Mouse (Mus musculus) layer of hippocampus, adult 8-10 months (tissue): ENCODE measurements around the gene Kbtbd6. TPM values are rescaled to one million over a fixed set of nuclear protein-coding genes. Genes with fewer than 3 reads are reported as not detected.

Source experiments
- DNase-seq, 2 experiments: peaks; one replicate each; pipeline ENCODE4 v3.0.0; 2022; ENCODE audit warnings: low spot score in 2 of 2
- total RNA-seq, 4 experiments: library from RNA; stranded (reverse); gene quantifications; 2 replicates each; pipeline ENCODE4 v1.2.4; 2022

Gene Kbtbd6
- total RNA-seq, 4 experiments from 2014 or later: 0.89 to 1.2 (median 1.1) TPM

DNA sequence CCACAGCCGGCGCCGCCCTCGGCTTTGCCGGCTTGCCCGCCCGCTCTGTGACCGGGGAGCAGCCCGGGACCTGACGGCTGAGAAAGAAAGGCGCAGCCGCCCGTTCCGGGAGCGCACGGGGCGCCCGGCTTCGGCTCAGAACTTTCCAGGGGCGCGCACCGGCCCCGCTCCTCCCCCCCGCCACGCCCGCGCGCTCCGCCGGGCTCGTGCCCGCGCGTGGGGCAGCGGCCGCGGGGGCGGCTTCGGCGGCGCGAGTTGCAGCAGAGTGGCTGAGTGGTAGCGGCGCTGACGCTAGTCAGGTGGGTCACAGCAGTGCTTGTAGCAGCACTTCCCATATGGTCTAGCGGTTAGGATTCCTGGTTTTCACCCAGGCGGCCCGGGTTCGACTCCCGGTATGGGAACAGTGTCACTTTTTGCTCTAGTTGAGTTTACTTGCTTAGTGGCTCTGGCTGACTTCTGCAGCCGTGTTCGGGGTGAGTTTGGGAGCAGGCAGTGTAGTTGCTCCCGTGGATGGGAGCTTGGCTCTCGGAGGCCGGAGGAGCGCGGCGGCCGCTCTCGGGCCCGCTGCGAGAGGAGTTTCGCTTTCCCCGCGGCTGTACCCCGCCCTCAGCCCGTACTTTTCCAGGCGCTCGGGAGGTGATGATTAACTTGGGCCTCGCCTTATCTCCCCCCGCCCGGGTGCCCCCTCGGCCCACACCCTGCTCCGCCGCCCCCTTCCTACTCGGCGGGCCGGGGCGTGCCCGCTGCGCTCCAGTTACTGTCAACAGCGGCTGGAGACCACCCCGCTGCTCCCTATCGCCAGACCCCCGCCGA lies 29.9 kb downstream of the Kbtbd6 start, which contains the start of gene Wbp4:
Gene Wbp4, minus strand, starts transcription at position 182 of the 813 bp plus-strand sequence.
- peak; percentile 94 to 97 for DNase-seq

DNA sequence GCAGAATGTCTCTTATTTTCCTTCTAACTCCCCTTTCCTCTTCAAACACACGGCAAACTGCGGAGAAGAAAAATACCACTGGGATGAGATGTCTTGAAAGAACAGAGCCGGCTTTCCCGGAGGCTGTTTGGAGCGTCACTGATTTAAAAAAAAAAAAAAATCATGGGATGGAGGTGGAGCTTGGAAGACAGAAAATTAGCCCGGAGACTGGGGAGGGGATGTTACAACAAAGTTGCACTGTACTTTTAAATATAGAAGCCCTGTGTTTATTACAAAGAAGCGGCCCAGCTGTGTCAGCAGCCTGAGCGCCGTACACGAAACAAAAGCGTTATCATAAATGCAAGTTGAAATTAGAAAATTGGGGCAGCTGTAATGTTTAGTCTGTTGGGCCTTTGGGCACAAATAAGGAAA lies 30.6 kb downstream of the Kbtbd6 start:
- no peak for DNase-seq

DNA sequence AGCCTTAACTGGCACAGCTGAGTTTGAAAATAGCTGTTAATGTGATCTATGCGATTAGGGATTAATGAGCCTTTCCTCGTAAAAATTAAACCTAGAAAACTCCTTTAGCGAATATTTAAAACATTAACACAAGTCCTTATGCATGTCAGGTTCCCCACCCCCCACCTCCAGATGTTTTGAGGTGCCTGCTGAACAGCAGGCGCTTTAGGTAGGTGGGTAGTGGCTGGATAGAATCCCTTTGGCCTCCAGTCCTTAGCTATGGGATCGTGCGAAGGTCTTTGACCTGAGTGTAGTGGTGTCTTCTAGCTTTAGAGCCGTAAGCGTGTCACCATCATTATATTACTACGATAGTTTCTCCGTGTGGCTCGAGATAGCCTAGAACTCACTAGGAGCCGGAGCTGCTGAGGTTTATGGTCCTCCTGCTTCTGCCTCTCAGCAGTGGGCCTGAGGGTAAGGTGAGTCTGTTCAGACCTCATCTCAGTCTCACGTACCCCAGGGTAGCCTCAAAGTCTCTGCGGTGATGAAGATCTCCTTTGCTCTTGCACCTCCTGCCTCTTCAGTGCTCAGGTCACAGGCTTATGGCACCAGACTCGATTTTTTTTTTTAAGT lies 31.2 kb downstream of the Kbtbd6 start:
- no peak for DNase-seq

- no peak for DNase-seq
These were observed 32.0 kb downstream of the Kbtbd6 start for GRCm38 (mm10) chr14:79483611-79484120.

GRCm38 (mm10) chr14:79486617-79486992 lies 35.0 kb downstream of the Kbtbd6 start:
- DNase-seq: no peak

- peak in 1 of 2 experiments; percentile 38 for DNase-seq
These were observed 35.5 kb downstream of the Kbtbd6 start for GRCm38 (mm10) chr14:79486993-79487731.

GRCm38 (mm10) chr14:79488531-79488930 lies 36.9 kb downstream of the Kbtbd6 start:
- no peak for DNase-seq

DNA sequence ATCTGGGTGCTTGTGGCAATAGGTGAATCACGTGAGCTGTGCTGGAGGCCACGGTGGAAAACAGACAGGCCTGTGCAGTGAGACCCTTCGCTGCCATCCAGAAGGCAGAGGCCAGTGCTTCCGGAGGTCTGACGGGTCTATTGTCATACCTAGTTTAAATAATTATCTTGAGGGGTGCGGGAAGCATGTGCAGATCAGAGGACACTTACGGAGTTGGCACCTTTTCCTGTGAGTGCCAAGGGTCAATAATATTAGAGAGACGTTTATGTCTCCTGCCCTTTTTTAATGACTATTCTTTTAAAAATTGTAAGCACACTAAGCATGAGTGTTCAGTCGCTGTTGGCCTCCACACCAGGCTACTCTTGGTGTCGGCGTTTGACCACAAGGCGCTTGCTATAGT lies 37.5 kb downstream of the Kbtbd6 start:
- no peak for DNase-seq

DNA sequence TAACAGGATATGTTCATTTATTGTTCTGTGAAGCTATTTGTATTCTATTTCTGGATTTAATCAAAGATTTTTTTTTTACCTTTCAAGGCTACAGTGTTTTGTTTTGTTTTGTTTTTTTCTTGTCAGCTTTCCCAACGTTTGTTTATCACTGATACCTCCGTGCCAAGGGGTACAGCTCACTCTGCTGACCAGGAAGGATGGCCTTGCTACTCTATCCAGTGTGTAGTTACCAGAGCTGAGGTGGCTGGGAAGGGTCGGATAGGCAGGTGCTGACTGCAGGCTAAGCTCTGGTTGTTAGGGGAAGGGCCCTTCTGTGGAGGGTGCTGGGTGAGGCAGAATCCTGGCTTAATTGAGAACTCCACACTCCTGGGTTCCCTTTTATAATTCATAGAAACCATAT lies 38.6 kb downstream of the Kbtbd6 start:
- no peak for DNase-seq

DNA sequence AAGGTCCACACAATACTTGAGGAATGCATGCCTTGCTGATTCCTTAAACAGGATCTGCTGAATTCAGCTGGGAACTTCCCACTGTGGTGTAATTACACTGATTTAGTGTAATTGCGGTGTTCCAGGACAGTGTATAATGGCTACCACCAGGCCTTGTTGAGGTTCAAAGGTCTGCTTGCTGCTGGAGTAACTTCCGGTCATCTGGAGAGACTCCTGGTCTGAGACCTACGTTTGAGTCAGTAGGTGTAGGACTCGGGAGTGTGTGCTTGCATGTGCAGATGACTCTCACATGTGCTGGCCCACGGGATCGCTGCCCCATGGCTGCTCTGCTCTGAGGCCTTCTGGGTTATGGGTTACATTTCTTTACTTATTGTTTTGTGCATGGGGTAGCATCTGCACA lies 42.7 kb downstream of the Kbtbd6 start:
- no peak for DNase-seq

GRCm38 (mm10) chr14:79499326-79499725 lies 47.7 kb downstream of the Kbtbd6 start:
- no peak for DNase-seq

GRCm38 (mm10) chr14:79500756-79501155 lies 49.1 kb downstream of the Kbtbd6 start:
- DNase-seq: no peak

- DNase-seq: no peak
These were observed 51.9 kb downstream of the Kbtbd6 start for GRCm38 (mm10) chr14:79503371-79504075.

Other genes starting within 250 kb of the Kbtbd6 start
- gene Zfp957, start 204.5 kb upstream of the Kbtbd6 start, total RNA-seq: not detected
- 10 to 100 TPM; 32.3 to 39.8 (median 33.4) TPM for gene Rgcc, start 150.2 kb upstream of the Kbtbd6 start, total RNA-seq
- 10 to 100 TPM; 14.6 to 17.0 (median 16.3) TPM for gene Naa16, start 61.1 kb upstream of the Kbtbd6 start, total RNA-seq
- 1 to 10 TPM; 5.5 to 7.6 (median 5.9) TPM for gene Mtrf1, start 54.1 kb upstream of the Kbtbd6 start, total RNA-seq
- 10 to 100 TPM; 38.4 to 44.3 (median 41.1) TPM for gene Kbtbd7, start 25.3 kb upstream of the Kbtbd6 start, total RNA-seq
- 1 to 10 TPM; 4.2 to 7.9 (median 6.2) TPM for gene Elf1, start 29.4 kb downstream of the Kbtbd6 start, total RNA-seq
- gene Wbp4, start 29.7 kb downstream of the Kbtbd6 start, total RNA-seq: 10 to 100 TPM; 47.9 to 53.4 (median 48.8) TPM
- 10 to 100 TPM; 76.6 to 98.3 (median 84.8) TPM for gene Sugt1, start 135.9 kb downstream of the Kbtbd6 start, total RNA-seq
- 1 to 10 TPM; 1.7 to 6.2 (median 3.7) TPM for gene Cnmd, start 210.3 kb downstream of the Kbtbd6 start, total RNA-seq